Mouse (Mus musculus): Measurements from ENCODE around the gene Prn.

DNA sequence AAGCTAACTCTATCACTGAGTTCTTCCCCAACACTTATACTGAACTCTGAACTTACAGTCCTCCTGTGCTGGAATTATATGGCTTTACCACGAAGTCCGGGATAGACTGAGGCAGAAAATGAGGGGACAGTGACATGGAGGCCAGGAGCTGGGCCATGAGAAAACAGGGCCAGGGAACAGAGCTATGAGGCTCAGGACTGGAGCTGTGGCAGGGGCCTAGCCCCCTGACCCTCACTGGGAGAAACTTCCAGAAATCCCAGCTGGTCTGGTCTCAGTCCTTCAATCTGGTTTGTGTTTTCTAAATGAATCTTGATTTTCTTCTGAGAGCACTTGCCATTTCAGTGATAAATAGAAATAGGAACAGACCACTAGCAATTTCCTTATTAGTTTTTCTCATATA lies 24.5 kb downstream of the Prn start:
- TF ChIP-seq POLR2A (IDR thresholded peaks at IDR 0.05; ENCODE audit: extremely low read depth, insufficient read depth, low read length) (no peak), CTCF (IDR thresholded peaks at IDR 0.05; ENCODE audit: low read depth, low read length) (no peak)

All from liver, adult 2 months (tissue).